Mouse (Mus musculus): ENCODE measurements at regions not wholly inside any gene's neighbourhood (a gene's known extent, or its start where the extent isn't known, plus 50 kb on each side); places are given as distances from the start of the nearest gene placed in this dataset.

- H3K27ac ChIP-seq (replicated peaks) = no peak overlapping the region
- no peak overlapping the region for H3K4me3 ChIP-seq (replicated peaks)
- no peak overlapping the region for H3K4me2 ChIP-seq
- no peaks in the 10 kb centered on the region for H3K9me3 ChIP-seq (replicated peaks)
- no peak overlapping the region for H3K9ac ChIP-seq
- no peaks in the 10 kb centered on the region for H3K27me3 ChIP-seq
- no peaks in the 10 kb centered on the region for H3K4me1 ChIP-seq (replicated peaks)
- 80% methylated on average over 3 of the region's 3 CpGs for WGBS (ENCODE audit: insufficient replicate concordance)
- H3K36me3 ChIP-seq (replicated peaks) = no peaks in the 10 kb centered on the region
- no peak for ATAC-seq (ENCODE audit: insufficient read depth)
Observed at GRCm38 (mm10) chr7:129689464-129689863, 97.8 kb downstream of the Wdr11 start.

- H3K4me2 ChIP-seq = no peak overlapping the region
- no peaks in the 10 kb centered on the region for H3K27me3 ChIP-seq
- WGBS (ENCODE audit: insufficient replicate concordance) = 38% methylated on average over 6 of the region's 6 CpGs
- H3K4me1 ChIP-seq (replicated peaks) = no peaks in the 10 kb centered on the region
- no peak for ATAC-seq (ENCODE audit: insufficient read depth)
- H3K9ac ChIP-seq = no peak overlapping the region
- no peak overlapping the region for H3K4me3 ChIP-seq (replicated peaks)
- H3K27ac ChIP-seq (replicated peaks) = no peak overlapping the region
- no peaks in the 10 kb centered on the region for H3K36me3 ChIP-seq (replicated peaks)
- H3K9me3 ChIP-seq (replicated peaks) = no peaks in the 10 kb centered on the region
Observed at GRCm38 (mm10) chr7:129690868-129691267, 99.2 kb downstream of the Wdr11 start.

GRCm38 (mm10) chr7:129691619-129692071 lies 100.0 kb downstream of the Wdr11 start:
- Histone ChIP-seq H3K9ac (no peak overlapping the region), H3K27ac (replicated peaks) (no peak overlapping the region), H3K4me3 (replicated peaks) (no peak overlapping the region), H3K36me3 (replicated peaks) (no peaks in the 10 kb centered on the region), H3K4me2 (no peak overlapping the region), H3K4me1 (replicated peaks) (no peaks in the 10 kb centered on the region), H3K27me3 (no peaks in the 10 kb centered on the region), H3K9me3 (replicated peaks) (no peaks in the 10 kb centered on the region)
- no peak for ATAC-seq (ENCODE audit: insufficient read depth)
- WGBS (ENCODE audit: insufficient replicate concordance) = 40% methylated on average over 3 of the region's 3 CpGs

GRCm38 (mm10) chr7:129693635-129694034 lies 102.0 kb downstream of the Wdr11 start:
- no peak for ATAC-seq (ENCODE audit: insufficient read depth)
- 60% methylated on average over 9 of the region's 9 CpGs for WGBS (ENCODE audit: insufficient replicate concordance)
- no peaks in the 10 kb centered on the region for H3K36me3 ChIP-seq (replicated peaks)
- no peaks in the 10 kb centered on the region for H3K27me3 ChIP-seq
- no peak overlapping the region for H3K27ac ChIP-seq (replicated peaks)
- H3K4me2 ChIP-seq = no peak overlapping the region
- no peak overlapping the region for H3K4me3 ChIP-seq (replicated peaks)
- no peak overlapping the region for H3K9ac ChIP-seq
- H3K4me1 ChIP-seq (replicated peaks) = no peaks in the 10 kb centered on the region
- H3K9me3 ChIP-seq (replicated peaks) = no peaks in the 10 kb centered on the region

GRCm38 (mm10) chr7:129694168-129694567 lies 102.5 kb downstream of the Wdr11 start:
- no peak overlapping the region for H3K4me2 ChIP-seq
- no peak overlapping the region for H3K4me3 ChIP-seq (replicated peaks)
- H3K27ac ChIP-seq (replicated peaks) = no peak overlapping the region
- no peaks in the 10 kb centered on the region for H3K36me3 ChIP-seq (replicated peaks)
- no peaks in the 10 kb centered on the region for H3K4me1 ChIP-seq (replicated peaks)
- ATAC-seq (ENCODE audit: insufficient read depth) = no peak
- H3K9me3 ChIP-seq (replicated peaks) = no peaks in the 10 kb centered on the region
- H3K9ac ChIP-seq = no peak overlapping the region
- no peaks in the 10 kb centered on the region for H3K27me3 ChIP-seq

- ATAC-seq (ENCODE audit: insufficient read depth) = no peak
- Histone ChIP-seq H3K27ac (replicated peaks) (no peak overlapping the region), H3K4me3 (replicated peaks) (no peak overlapping the region), H3K9me3 (replicated peaks) (no peaks in the 10 kb centered on the region), H3K4me1 (replicated peaks) (no peaks in the 10 kb centered on the region), H3K9ac (no peak overlapping the region), H3K4me2 (no peak overlapping the region), H3K36me3 (replicated peaks) (no peaks in the 10 kb centered on the region), H3K27me3 (no peaks in the 10 kb centered on the region)
- 65% methylated on average over 5 of the region's 5 CpGs for WGBS (ENCODE audit: insufficient replicate concordance)
Observed at GRCm38 (mm10) chr7:129699931-129700570, 108.4 kb downstream of the Wdr11 start.

GRCm38 (mm10) chr7:129727559-129727958 lies 135.9 kb downstream of the Wdr11 start:
- Histone ChIP-seq H3K9ac (no peak overlapping the region), H3K9me3 (replicated peaks) (no peaks in the 10 kb centered on the region), H3K4me3 (replicated peaks) (no peak overlapping the region), H3K27me3 (no peaks in the 10 kb centered on the region), H3K36me3 (replicated peaks) (no peaks in the 10 kb centered on the region), H3K4me1 (replicated peaks) (no peaks in the 10 kb centered on the region), H3K4me2 (no peak overlapping the region), H3K27ac (replicated peaks) (no peak overlapping the region)
- 63% methylated on average over 6 of the region's 6 CpGs for WGBS (ENCODE audit: insufficient replicate concordance)
- no peak for ATAC-seq (ENCODE audit: insufficient read depth)

GRCm38 (mm10) chr7:129729709-129730238 lies 138.1 kb downstream of the Wdr11 start:
- ATAC-seq (ENCODE audit: insufficient read depth) = no peak

GRCm38 (mm10) chr7:129730785-129731352 lies 139.2 kb downstream of the Wdr11 start:
- Histone ChIP-seq H3K4me3 (replicated peaks) (no peak overlapping the region), H3K36me3 (replicated peaks) (no peaks in the 10 kb centered on the region), H3K27me3 (no peaks in the 10 kb centered on the region), H3K27ac (replicated peaks) (no peak overlapping the region), H3K9me3 (replicated peaks) (no peaks in the 10 kb centered on the region), H3K4me1 (replicated peaks) (no peaks in the 10 kb centered on the region), H3K9ac (no peak overlapping the region), H3K4me2 (no peak overlapping the region)
- ATAC-seq (ENCODE audit: insufficient read depth) = no peak
- WGBS (ENCODE audit: insufficient replicate concordance) = 49% methylated on average over 7 of the region's 7 CpGs

More at GRCm38 (mm10) chr7:129729709-129730238, 138.1 kb downstream of the Wdr11 start:
- Histone ChIP-seq H3K4me1 (replicated peaks) (no peaks in the 10 kb centered on the region), H3K9me3 (replicated peaks) (no peaks in the 10 kb centered on the region), H3K4me3 (replicated peaks) (no peak overlapping the region), H3K36me3 (replicated peaks) (no peaks in the 10 kb centered on the region), H3K9ac (no peak overlapping the region), H3K27ac (replicated peaks) (no peak overlapping the region), H3K4me2 (no peak overlapping the region), H3K27me3 (no peaks in the 10 kb centered on the region)
- WGBS (ENCODE audit: insufficient replicate concordance) = 65% methylated on average over 11 of the region's 11 CpGs

GRCm38 (mm10) chr7:129742657-129743056 lies 151.0 kb downstream of the Wdr11 start:
- H3K9me3 ChIP-seq (replicated peaks) = no peaks in the 10 kb centered on the region
- no peak overlapping the region for H3K27ac ChIP-seq (replicated peaks)
- no peak overlapping the region for H3K4me3 ChIP-seq (replicated peaks)
- ATAC-seq (ENCODE audit: insufficient read depth) = no peak
- H3K27me3 ChIP-seq = no peaks in the 10 kb centered on the region
- no peaks in the 10 kb centered on the region for H3K4me1 ChIP-seq (replicated peaks)
- H3K4me2 ChIP-seq = no peak overlapping the region
- no peaks in the 10 kb centered on the region for H3K36me3 ChIP-seq (replicated peaks)
- H3K9ac ChIP-seq = no peak overlapping the region
- WGBS (ENCODE audit: insufficient replicate concordance) = 67% methylated on average over 4 of the region's 4 CpGs

- H3K36me3 ChIP-seq (replicated peaks) = no peaks in the 10 kb centered on the region
- H3K27me3 ChIP-seq = no peaks in the 10 kb centered on the region
- H3K9me3 ChIP-seq (replicated peaks) = no peaks in the 10 kb centered on the region
- H3K4me1 ChIP-seq (replicated peaks) = no peaks in the 10 kb centered on the region
- 59% methylated on average over 16 of the region's 16 CpGs for WGBS (ENCODE audit: insufficient replicate concordance)
- H3K27ac ChIP-seq (replicated peaks) = no peak overlapping the region
- H3K4me3 ChIP-seq (replicated peaks) = no peak overlapping the region
- no peak for ATAC-seq (ENCODE audit: insufficient read depth)
- no peak overlapping the region for H3K4me2 ChIP-seq
- no peak overlapping the region for H3K9ac ChIP-seq
Observed at GRCm38 (mm10) chr7:129743955-129744666, 152.4 kb downstream of the Wdr11 start.
